Mouse (Mus musculus): ENCODE measurements around the gene Crlf2.

Crlf2 gene

DNA sequence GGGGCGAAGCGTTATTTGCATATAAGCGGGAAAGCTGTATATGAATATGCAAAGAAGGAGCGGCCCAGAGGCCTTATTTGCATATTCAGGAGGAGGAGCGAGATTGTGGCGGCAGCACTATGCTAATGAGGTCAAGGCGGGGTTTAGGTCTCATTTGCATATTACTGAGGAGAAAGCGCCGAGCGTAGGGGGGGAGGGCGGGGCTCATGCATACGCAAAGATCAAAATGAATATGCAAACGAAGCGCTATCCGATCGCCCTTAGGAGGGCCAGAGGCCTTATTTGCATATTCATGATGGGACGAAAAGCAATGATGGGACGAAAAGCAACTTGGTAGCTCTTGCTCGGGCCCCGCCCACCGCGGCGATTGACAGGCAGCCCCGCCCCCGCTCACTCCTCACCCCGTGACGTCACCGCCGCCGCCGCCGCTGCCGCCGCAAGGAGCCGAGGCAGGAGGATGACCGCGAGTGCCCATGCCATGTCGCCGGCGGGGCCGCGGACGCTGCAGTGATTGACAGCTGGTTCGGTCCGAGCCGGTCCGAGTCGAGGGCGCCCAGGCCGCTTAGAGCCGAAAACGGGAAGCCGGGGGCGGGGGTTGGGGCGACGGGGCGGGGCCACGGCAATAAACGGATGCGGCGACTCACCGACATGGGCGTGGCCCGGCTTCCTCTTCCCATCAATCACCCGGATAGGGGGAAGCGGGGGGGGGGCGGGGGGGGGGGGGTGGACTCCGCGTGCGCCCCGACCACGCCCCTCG lies at the start of gene Crlf2:
Gene Crlf2, minus strand, starts transcription at position 590 of the 757 bp plus-strand sequence.
- DNase-seq (ENCODE audit: low spot score in 2 of 2) = peak; percentile 90 to 92

DNA sequence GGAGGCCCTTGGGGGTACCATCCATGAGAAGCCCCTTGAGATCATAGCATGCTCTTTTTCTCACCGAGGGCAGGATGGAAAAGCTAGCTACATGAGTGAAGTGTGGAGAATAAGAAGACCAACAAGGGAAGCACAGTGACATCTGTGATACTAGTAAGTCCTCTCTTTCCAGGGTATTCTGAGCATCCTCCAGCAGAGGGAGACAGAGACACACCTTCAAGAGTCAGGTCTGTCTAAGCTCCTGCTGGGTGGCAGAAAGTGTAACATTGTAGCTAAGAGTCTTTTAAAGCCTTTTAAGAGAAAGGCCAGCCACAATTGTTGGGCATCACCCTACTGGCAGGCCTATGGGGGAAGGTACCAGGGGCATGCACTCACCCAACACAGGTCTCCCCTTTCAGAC lies 43.8 kb upstream of the Crlf2 start:
- DNase-seq (ENCODE audit: low spot score in 2 of 2) = peak in 1 of 2 experiments; percentile 34

DNA sequence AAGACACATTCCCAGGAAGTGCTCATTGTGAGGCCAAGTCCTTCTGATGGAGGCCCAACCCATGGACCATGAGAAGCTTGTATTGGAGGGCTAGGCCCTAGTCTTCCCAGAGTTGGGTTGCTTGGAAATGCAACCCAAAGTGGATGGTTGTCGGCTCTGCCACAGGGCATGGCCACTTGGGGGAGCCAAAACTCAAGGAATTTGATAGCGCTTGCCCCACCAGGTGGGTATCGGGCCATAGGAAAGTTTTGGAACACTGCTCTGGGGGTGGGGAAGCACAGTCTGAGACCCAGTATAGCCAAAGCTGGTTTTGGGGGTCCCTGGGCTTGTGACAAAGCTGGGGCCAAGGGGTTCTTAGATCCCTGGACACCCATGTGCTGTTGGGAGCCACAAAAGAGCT lies 42.3 kb upstream of the Crlf2 start:
- DNase-seq (ENCODE audit: low spot score in 2 of 2) = peak in 1 of 2 experiments; percentile 31

DNA sequence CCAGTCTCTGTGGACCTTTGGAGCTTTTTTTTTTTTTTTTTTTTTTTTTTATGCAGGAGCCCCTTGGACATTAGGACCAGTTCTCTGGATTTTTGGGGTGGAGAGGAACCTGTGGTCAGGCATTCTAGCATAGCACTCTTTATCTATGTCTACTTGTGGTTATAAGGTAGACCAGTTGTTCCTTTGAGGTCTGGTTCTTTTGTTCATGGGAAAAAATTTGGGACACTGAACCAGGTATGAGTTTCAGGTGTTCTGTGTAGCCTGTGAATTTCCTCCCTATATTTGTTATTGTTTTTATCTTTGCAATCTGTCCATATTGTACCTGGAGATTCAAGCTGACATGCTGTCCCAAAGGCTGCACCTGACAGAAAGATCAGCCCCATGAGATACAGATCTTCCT lies 40.1 kb upstream of the Crlf2 start:
- no peak for DNase-seq (ENCODE audit: low spot score in 2 of 2)

DNA sequence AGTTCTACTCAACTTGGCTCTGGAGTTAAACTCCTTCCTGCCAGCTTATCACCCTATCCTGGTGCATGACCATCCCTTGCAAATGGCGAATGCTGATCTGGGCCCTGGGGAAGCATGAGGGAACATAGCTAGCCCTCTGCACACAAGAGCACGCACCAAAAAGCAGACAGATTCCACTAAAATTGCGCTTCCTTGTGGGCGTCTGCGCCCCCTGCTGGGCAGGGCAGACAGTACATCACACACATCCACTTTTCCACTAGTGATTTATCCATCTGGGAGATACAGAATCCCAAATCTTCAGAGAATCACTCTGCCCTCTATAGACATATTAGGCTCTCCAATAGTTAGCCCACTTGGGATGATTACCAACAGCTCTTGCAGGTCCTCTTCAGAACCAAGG lies 37.9 kb upstream of the Crlf2 start:
- peak in 1 of 2 experiments; percentile 22 for DNase-seq (ENCODE audit: low spot score in 2 of 2)

DNA sequence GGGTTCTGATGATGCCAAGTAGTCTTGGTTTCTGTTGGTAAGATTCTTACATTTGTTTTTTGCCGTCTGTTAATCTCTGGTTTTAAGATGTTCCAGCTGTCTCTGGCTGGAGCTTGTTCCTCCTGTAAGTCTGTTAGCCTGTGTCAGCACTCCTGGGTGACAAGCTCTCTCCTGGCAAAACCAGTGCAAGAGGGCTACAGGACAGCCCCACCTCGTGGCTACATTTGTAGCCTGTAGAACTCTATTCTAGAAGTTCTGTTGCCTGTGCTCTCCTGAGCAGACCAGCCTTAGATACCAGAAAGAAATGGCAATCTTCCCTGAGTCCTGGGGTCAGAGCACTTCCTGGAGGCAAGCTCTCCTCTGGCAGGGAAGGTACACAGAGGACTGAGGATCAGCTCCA lies 4.0 kb upstream of the Crlf2 start:
- no peak for DNase-seq (ENCODE audit: low spot score in 2 of 2)

DNA sequence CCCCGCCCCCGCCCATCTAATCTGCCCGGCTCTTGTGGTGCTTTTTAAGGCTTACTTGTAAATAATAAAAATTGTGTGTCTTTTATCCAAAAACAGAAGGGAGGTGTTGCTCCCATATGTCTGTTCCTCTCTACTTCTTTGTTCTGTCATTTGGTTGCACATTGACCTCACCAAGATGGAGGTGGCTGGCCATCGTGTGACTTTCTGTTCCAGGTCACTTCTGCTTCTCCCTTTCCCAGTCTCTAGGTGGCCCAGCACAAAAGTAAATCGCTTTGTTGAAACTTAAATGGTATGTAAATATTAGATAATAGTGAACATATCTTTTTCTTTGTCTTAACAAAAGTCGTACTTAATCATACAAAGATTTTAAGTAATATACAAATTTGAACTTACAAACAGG lies 398 bp upstream of the Crlf2 start:
- DNase-seq (ENCODE audit: low spot score in 2 of 2) = no peak

DNA sequence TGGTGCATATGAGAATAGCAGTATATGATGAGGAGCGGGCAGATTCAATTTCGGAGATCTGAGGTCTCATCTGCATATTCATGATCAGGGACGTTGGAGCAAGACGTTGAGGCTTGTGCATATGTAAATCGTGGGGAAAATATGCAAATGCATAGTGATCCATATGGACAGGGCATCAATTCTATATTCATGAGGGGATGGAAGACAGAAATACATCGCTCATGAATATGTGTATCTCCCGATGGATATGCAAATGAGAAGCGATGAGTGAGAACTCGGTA lies 730 bp downstream of the Crlf2 start:
- DNase-seq (ENCODE audit: low spot score in 2 of 2) = no peak

DNA sequence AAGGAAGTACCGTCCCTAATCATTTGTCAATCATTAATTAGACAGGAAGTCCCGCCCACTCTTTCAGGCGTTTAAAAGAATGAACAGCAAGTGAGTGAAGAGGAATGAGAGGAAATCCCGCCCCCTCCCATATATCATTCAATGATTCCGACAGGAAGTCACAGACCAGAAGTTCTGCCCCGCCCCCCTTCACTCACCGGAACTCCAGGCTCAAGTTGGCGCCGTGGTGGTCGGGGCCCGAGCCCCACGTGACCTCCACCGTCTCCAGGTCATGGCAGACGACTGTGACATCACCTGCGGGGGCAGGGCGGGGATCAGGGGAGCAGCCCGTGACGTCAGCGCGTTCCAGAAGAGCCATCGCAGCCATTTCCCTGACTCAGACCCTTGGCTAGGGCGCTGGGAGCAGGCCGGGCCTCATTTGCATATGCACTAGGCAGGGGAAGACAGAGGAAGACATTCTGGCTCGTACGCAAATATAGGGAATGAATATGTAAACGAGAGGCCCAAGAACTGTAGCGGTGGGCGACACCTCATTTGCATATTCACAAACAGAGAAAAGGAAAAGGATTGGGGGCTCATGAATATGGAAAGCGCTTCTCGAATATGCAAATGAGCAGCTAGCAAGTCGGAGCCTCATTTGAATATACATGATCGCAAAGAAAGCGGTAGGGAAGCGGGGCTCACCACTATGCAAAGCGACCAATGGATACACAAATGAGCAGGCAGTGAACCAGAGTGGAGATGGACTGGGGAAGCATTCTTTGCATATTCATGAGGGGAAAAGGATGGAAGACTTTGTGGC lies 1.3 kb downstream of the Crlf2 start:
- DNase-seq (ENCODE audit: low spot score in 2 of 2) = peak; percentile 89 to 96

DNA sequence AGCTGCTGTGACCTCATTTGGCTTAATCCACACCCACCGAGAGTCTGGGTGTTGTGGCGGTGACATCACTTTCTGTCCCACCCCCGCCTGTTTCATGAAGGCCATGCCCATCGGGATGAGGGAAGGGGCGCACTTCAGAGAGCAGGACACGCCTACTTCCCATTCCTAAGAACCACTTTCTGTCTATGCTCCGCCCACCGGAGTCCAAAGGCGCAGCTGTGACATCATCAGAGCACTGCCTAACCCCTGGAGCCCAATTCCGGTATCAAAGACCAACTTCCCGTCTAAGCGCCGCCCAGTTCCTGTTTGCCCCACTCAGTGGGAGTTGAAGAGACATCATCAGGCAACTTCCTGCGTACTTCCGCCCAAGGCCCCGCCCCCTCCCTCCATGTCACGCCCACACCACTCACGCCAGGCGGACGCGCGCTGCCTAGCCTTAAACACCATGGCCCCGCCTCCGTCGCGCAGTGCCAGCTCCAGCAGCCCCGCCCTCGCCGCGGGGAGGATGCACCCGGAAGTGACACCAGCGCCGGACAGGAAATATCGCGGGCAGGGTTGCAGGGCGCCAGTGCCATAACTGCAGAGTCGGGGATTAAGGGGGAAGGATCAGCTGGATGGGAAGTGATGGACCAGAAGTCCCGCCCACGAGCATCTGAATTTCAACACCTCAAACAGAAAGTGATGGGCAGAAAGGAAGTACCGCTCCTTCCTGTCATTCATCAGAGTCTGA lies 2.0 kb downstream of the Crlf2 start:
- DNase-seq (ENCODE audit: low spot score in 2 of 2) = peak; percentile 68 to 81

DNA sequence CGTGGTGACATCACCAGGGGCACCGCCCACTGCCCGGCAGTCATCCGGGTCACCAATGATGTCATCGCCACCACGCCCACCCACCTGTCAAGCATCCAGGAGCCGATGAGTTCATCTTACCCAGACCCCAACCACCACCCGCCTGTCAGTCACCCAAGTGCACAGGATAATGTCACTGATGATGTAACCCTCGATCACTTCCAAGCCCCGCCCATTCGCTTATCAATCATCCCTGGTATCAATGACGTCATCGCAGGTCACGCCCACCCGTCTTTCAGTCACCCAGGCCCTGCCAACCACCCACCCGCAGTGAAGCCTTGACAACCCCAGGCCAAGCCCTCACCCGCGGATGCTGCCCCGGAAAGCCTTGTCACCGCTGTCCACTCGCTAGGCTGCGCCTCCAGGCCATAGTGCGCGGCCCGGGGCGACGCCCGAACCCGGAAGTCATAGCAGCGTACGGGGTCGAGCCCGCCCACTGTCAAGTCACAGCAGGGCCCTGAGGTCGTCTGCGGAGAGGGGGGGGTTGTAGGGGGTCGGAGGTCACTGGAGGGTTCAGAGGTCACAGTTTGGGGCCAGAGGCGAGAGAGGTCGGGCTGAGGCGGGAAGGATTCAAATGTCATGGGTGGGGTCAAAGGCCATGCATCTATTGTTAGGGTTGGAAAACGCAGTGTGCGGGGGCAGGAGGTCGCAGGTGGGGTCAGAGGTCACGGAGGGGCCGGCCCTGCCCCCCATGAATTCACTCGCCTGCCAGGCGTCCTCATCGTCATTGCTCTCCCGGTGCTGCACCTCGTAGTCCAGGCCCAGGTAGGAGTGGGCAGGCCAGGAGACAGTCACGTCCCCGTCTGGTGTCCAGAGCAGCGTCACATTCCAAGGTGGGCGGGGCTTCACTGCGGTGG lies 2.9 kb downstream of the Crlf2 start:
- DNase-seq (ENCODE audit: low spot score in 2 of 2) = peak; percentile 25 to 44

DNA sequence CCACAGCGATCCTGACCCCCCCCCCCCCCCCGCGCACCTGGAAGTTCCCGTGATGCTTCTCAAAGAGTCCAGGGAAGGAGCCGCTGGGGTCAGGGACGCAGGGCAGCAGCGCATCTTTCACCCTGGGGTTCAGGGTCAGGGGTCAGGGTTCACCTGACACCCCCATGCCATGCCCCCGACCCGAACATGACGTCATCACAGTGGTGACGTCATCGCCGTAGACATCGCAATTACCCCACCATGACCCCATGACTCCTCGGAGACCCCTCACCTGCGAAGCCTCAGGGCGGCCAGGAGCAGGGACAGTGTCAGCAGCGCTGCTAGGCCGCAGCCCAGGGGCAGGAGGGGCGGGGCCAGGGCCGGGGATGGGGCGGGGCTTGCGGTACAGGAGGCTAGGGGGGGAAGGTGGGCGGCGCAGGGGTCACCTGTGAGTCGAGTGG lies 3.5 kb downstream of the Crlf2 start:
- peak in 1 of 2 experiments; percentile 11 for DNase-seq (ENCODE audit: low spot score in 2 of 2)

DNA sequence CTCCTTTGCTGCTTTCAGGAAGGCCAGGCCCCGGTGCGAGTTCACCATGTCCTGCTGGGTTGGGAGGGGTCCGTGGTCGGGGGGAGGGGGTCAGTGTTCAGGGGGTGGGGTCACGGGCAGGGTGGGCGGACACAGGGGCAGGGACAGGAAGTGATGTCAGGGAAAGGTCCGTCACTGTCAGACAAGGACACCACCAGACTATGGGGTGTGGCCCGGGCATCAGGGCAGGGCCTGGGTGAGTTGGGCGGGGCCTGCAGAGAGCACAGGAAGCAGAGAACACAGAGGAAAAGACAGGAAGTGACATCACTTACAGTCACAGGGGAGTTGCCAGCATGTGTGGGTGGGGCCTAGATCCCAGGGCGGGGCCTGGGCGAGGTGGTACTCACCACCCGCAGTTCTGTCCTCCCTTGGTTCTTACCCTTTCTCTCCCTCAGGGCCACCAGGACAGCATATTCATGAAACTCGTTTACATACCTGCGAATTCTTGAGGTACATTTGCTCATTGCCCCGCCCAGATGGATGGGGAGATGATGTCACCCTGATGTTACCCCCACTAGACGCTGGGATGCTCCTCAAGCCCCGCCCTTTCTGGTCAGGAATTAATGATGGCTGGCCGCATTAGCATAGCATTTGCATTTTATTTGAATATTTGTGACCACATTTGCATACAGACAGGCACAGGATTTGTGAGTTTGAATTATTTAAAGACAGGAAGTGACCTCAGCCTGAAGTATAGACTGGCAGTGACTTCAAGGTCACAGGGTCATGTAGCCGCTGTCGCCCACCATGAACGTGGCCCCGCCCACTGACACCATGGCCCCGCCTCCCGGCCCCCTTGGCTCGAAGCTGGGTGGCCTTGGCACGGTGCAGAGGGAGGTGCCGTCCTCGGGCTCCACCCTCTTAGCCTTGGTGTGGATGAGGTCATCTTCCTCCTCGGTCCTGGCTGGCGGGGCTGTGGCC lies 4.4 kb downstream of the Crlf2 start:
- DNase-seq (ENCODE audit: low spot score in 2 of 2) = peak; percentile 6 to 12

DNA sequence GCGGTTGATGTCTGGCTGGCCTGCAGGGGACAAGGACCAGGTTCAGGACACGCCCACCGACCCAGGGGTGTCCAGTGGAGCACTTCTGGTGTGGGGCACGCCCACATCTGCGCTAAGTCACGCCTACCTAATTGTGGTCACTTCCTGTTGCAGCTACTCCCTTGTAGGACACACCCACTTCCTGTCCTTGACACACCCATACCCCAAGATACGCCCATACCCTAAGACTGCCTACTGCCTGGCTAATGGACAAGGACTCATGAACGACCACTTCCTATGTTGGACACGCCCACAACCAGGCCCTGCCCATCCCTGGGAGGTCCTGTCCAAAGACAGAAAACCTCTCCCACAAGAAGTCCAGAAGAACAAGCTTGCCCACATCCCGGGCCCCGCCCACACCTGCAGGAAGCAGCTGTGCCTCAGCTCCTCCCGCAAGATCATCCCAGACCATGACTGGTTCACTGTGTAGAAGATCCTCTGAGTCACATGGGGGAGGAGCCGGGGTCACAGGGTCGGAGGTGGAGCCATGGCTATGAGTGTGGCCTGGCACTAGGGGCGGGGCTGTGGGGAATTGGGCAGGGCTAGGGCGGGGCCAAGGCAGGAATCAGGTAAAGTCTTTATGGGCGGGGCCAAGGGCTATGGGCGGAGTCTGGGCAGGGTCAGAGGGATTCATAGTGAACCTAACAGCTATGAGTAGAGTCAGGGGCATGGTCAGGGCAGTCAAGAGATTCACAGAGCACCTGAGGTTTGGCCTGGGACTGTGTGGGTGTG lies 5.4 kb downstream of the Crlf2 start:
- DNase-seq (ENCODE audit: low spot score in 2 of 2) = no peak

DNA sequence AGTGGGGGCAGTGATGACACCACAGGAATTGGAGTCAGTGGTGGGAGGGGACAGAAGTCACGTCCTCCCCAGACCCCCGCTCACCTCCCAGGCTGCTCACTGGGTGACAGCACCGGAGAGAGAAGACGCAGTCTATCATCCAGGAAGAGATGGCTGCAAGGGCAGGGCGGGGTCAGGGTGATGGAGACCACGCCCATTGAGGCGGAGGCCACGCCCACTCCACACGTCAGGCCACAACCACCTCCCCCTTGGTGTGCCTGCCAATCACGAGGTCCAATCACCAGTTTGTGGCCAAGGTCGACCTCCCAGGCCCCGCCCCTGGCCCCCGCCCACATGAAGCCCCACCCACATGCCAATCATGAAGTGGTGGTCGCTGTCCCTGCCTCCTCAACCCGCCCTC lies 6.3 kb downstream of the Crlf2 start:
- DNase-seq (ENCODE audit: low spot score in 2 of 2) = no peak

DNA sequence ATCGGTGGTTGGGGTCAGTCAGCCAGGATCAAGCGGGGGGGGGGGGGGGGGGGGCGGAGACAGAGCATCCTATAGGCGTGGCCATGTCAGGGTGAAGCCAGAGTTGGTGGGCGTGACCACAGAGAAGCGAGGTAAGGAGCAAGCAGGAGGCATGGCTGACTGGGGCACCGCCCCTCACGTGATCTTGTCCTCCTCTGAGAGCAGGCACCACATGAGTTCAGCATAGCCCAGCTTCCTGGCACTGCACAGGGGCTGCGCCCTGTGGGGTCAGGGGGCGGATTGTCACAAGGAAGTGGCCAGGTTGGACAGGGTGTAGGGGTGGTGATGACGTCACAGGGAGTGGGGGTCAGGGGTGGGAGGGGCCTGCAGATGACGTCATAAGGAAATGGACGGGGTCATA lies 6.7 kb downstream of the Crlf2 start:
- DNase-seq (ENCODE audit: low spot score in 2 of 2) = peak in 1 of 2 experiments; percentile 5

DNA sequence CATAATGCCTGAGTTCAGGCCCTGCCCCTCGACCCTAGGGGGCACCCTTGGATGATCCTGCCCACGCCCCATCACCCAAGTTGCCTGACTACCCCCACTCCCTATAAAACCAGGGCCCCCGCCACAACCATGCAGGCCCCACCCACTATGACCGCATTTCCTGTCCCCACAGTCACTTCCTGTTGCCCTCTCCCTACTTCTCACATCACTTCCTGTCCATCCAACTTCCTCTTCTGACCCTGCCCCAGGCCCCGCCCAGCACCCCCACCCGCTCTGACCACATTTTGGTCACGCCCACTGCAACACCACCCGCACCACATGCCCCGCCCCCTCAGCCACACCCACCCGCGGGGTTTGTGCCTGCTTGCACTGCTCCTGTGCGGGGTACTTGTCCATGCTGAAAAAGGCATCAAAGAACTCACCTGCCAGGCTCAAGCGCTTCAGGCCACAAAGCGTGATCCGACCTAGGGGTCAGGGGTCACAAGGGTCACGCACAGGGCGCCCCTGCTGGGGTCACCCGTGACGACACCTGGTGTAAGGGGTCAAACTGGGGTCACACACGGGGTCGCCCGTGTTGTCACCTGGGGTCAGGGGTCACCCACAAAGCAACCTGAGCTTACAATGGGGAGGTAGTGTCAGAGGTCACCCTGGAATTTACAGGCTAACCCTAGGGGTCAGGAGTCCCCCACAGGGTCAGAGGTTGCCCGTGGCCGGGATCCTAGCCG lies 7.6 kb downstream of the Crlf2 start:
- peak in 1 of 2 experiments; percentile 9 for DNase-seq (ENCODE audit: low spot score in 2 of 2)

DNA sequence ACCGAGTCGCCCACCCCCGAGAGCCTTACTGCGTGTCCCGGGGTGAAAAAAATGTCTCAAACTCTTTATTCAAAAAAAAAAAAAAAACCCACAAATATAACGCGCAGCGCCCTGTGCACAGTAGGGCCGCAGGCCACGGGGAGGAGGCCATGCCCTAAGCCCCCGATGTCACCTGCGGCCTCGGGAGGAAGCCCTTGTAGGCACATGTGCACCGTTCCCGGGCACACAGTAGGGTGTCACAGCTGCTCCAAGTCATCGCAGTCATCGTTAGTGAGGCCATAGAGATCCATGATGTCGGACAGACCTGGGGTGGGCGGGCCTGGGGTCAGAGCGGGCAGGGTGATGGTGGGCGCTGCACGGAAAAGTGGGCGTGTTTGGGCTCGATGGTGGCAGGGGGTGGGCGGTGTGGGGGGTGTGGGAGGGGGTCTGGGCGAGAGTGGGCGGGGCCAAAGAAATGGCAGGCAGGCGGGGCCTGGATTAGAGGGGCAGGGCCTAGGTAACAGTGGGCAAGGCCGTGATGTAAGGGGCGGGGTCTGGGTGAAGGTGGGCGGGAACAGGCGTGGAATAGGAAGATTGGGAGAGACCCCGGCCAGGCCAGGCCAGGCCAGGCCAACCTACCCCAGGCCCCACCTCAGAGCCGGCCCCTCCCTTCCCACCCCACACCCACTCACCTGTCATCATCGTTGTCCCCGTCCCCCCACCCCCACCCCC lies 8.4 kb downstream of the Crlf2 start:
- no peak for DNase-seq (ENCODE audit: low spot score in 2 of 2)
